Mouse (Mus musculus): ENCODE measurements around the gene March10. TPM values are rescaled to one million over a fixed set of nuclear protein-coding genes. Genes with fewer than 3 reads are reported as not detected.

March10 gene
- total RNA-seq (2023), result not detected

DNA sequence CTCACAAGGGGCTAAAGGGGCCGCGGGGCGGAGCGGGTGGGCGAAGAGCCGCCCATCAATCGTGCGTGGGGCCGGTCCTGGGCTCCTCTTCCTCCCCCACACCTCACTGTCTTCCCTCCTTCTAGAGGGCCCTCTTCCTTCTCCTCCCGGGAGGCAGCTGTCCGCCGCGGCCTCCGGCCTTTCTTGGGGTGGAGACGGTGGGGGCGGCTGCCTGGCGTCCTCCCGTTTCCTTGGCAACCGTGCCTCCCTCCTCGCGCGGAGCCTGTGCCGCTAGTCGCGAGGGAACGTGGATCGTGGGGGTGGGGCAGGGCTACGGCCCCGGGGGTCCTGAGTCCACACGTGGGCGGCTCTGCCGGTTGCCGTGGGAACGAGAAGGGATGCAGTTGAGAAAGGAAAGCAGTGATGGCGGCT, at the start of gene March10:
TSS of gene March10 (minus strand) at position 239 of the 411 bp plus-strand sequence.

Other genes with a start within 250 kb of the March10 start
- 0.27 TPM for gene Mrc2, start 164.1 kb downstream of the March10 start, total RNA-seq (2023)
- gene Tanc2, start 133.3 kb upstream of the March10 start, total RNA-seq (2023), result 13.9 TPM

Measured in CD4-positive naive resting alpha-beta T cell, adult 57 days (primary cell).